Mouse (Mus musculus) C2C12 (cell line): ENCODE measurements around the gene Mrps14. TPM values are rescaled to one million over a fixed set of nuclear protein-coding genes. Genes with fewer than 3 reads are reported as not detected.

Source experiments
- H3K27me3 ChIP-seq: one replicate; pipeline ENCODE4 v1.6.1; 2011; ENCODE audit not compliant: control insufficient read depth, insufficient read depth, insufficient read length
- H3K36me3 ChIP-seq: one replicate; pipeline ENCODE4 v1.6.1; 2011; ENCODE audit not compliant: control insufficient read depth, insufficient read depth
- H3K4me3 ChIP-seq: one replicate; pipeline ENCODE4 v1.5.1; 2011; ENCODE audit warnings: mild to moderate bottlenecking, control low read depth; ENCODE audit not compliant: poor library complexity, insufficient read depth, severe bottlenecking
- H3K79me2 ChIP-seq: one replicate; pipeline ENCODE4 v1.6.1; 2011; ENCODE audit not compliant: control insufficient read depth, insufficient read depth
- H3K79me3 ChIP-seq: one replicate; pipeline ENCODE4 v1.6.1; 2011; ENCODE audit warnings: low read depth, control low read depth
- H3ac ChIP-seq: one replicate; pipeline ENCODE3; 2011; ENCODE audit warnings: low read depth; ENCODE audit not compliant: control insufficient read depth, insufficient read length
- CEBPB ChIP-seq: IDR thresholded peaks from one replicate; pipeline ENCODE4 v1.6.1; 2011; ENCODE audit warnings: low read depth, mild to moderate bottlenecking, control low read depth, moderate library complexity
- CTCF ChIP-seq: IDR thresholded peaks from one replicate; pipeline ENCODE4 v1.5.1; 2011; ENCODE audit not compliant: control insufficient read depth, insufficient read depth, insufficient read length
- FOSL1 ChIP-seq: IDR thresholded peaks from one replicate; pipeline ENCODE4 v1.8.0; 2011; ENCODE audit warnings: mild to moderate bottlenecking, low read length; ENCODE audit not compliant: poor library complexity, insufficient read depth, severe bottlenecking
- MAX ChIP-seq: IDR thresholded peaks from one replicate; pipeline ENCODE4 v1.6.1; 2011; ENCODE audit warnings: mild to moderate bottlenecking, control low read depth
- MYOD1 ChIP-seq: IDR thresholded peaks from one replicate; pipeline ENCODE4 v1.6.1; 2011; ENCODE audit warnings: low read depth; ENCODE audit not compliant: control insufficient read depth, insufficient read length
- MYOG ChIP-seq: IDR thresholded peaks from one replicate; pipeline ENCODE4 v1.6.1; 2011; ENCODE audit not compliant: control insufficient read depth, insufficient read length; ENCODE audit errors: extremely low read depth
- USF1 ChIP-seq: IDR thresholded peaks from one replicate; pipeline ENCODE4 v1.6.1; 2011; ENCODE audit warnings: low read depth, mild to moderate bottlenecking, control low read depth, moderate library complexity
- polyA plus RNA-seq: library from polyadenylated mRNA; unstranded; fragments of >200 nt; fragmentation: generic; extraction: Trizol; gene quantifications from one replicate; pipeline ENCODE4 v1.2.1, GENCODE M21; 2012; ENCODE audit warnings: missing spikeins

Gene Mrps14
- polyA plus RNA-seq, 1 experiment, result 63.5 TPM

- TF ChIP-seq CTCF (no peak), MYOG (no peak), MAX (no peak), FOSL1 (no peak), USF1 (no peak), CEBPB (no peak), MYOD1 (no peak)
- H3K79me3 ChIP-seq, result peaks cover 54% of the 10 kb centered on the region
- no peak overlapping the region for H3K4me3 ChIP-seq
- H3K27me3 ChIP-seq, result no peaks in the 10 kb centered on the region
- no peak overlapping the region for H3ac ChIP-seq
- H3K36me3 ChIP-seq, result peaks cover 88% of the 10 kb centered on the region
- H3K79me2 ChIP-seq, result peaks cover 77% of the 10 kb centered on the region
Observed at GRCm38 (mm10) chr1:160205486-160205885, 10.5 kb downstream of the Mrps14 start.

- TF ChIP-seq FOSL1 (no peak), MAX (no peak), MYOD1 (no peak), MYOG (no peak)
- Histone ChIP-seq H3K27me3 (no peaks in the 10 kb centered on the region), H3K4me3 (no peak overlapping the region), H3ac (no peak overlapping the region), H3K36me3 (peaks cover 47% of the 10 kb centered on the region), H3K79me2 (peaks cover 77% of the 10 kb centered on the region), H3K79me3 (peaks cover 69% of the 10 kb centered on the region)
Observed at GRCm38 (mm10) chr1:160209844-160210243, 14.8 kb downstream of the Mrps14 start.

GRCm38 (mm10) chr1:160210566-160210965 is 15.6 kb downstream of the Mrps14 start:
- no peak for TF ChIP-seq CEBPB
- peak overlapping the region; percentile 82 for H3K4me3 ChIP-seq

GRCm38 (mm10) chr1:160211597-160212122 is 16.6 kb downstream of the Mrps14 start:
- Histone ChIP-seq H3K36me3 (peaks cover 29% of the 10 kb centered on the region), H3K27me3 (no peaks in the 10 kb centered on the region), H3K4me3 (peak overlapping the region; percentile 82), H3ac (peak overlapping the region; percentile 93), H3K79me3 (peaks cover 57% of the 10 kb centered on the region), H3K79me2 (peaks cover 60% of the 10 kb centered on the region)
- TF ChIP-seq FOSL1 (no peak), MAX (peak; percentile 57), USF1 (peak; percentile 72), CTCF (no peak)

More at GRCm38 (mm10) chr1:160210566-160210965, 15.6 kb downstream of the Mrps14 start:
- H3ac ChIP-seq, result peak overlapping the region; percentile 57
- H3K36me3 ChIP-seq, result peaks cover 40% of the 10 kb centered on the region
- no peaks in the 10 kb centered on the region for H3K27me3 ChIP-seq
- H3K79me3 ChIP-seq, result peaks cover 64% of the 10 kb centered on the region
- peaks cover 71% of the 10 kb centered on the region for H3K79me2 ChIP-seq

GRCm38 (mm10) chr1:160212123-160212691 is 17.2 kb downstream of the Mrps14 start:
- peaks cover 52% of the 10 kb centered on the region for H3K79me3 ChIP-seq
- H3K79me2 ChIP-seq, result peaks cover 55% of the 10 kb centered on the region
- no peak for TF ChIP-seq FOSL1

GRCm38 (mm10) chr1:160212703-160213669 is 18.0 kb downstream of the Mrps14 start, which contains the start of gene Cacybp:
Gene Cacybp (minus strand): TSS chr1:160212875.
- H3ac ChIP-seq, result peak within 1 kb of the TSS; percentile 93
- peak within 1 kb of the TSS; percentile 82 for H3K4me3 ChIP-seq
- H3K79me2 ChIP-seq, result peaks cover 47% of the 10 kb centered on the region
- peaks cover 16% of the 10 kb centered on the region for H3K36me3 ChIP-seq
- H3K79me3 ChIP-seq, result peaks cover 44% of the 10 kb centered on the region
- TF ChIP-seq FOSL1 (no peak), CTCF (peak; percentile 85), MAX (peak; percentile 71)
- no peaks in the 10 kb centered on the region for H3K27me3 ChIP-seq

More at GRCm38 (mm10) chr1:160212123-160212691, 17.2 kb downstream of the Mrps14 start:
- Histone ChIP-seq H3K27me3 (no peaks in the 10 kb centered on the region), H3K36me3 (peaks cover 24% of the 10 kb centered on the region), H3ac (peak overlapping the region; percentile 93), H3K4me3 (peak overlapping the region; percentile 82)
